Mouse (Mus musculus) embryonic fibroblast, embryonic 13.5 days (primary cell): Measurements from ENCODE around the gene Gk2.

Source experiments
- CTCF ChIP-seq: IDR thresholded peaks from 2 replicates; pipeline ENCODE4 v1.5.1; 2011; ENCODE audit warnings: mild to moderate bottlenecking, control low read depth, low read length, moderate library complexity, borderline replicate concordance; ENCODE audit not compliant: insufficient read depth
- POLR2A ChIP-seq: IDR thresholded peaks from 2 replicates; pipeline ENCODE4 v1.6.1; 2011; ENCODE audit warnings: low read depth, mild to moderate bottlenecking, control low read depth, low read length, moderate library complexity

DNA sequence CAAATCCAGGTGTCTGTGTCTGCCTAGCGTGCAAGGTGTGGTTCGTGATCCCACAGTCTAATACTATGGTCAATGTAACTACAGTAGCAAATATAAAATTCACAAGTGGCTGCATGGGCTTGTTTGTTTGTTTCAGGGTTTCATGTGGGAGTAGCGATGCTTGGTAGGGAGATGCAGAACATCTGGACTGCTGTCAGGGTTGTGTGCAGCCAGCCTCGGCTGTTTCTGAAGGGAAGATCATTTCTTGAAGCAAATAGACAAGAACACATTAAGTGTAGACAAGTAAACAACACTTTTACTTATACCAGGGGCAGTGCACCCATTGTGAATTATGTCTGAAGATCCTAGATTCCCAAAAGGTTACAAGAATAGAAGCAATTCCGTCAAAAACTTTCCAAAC is 36.6 kb upstream of the Gk2 start:
- TF ChIP-seq POLR2A (no peak), CTCF (no peak)
